Mouse (Mus musculus): ENCODE data around the gene Gm20388. TPM values are rescaled to one million over a fixed set of nuclear protein-coding genes. Genes with fewer than 3 reads are reported as not detected.

The Gm20388 gene
- polyA plus RNA-seq, 1 experiment = 18.7 TPM

DNA sequence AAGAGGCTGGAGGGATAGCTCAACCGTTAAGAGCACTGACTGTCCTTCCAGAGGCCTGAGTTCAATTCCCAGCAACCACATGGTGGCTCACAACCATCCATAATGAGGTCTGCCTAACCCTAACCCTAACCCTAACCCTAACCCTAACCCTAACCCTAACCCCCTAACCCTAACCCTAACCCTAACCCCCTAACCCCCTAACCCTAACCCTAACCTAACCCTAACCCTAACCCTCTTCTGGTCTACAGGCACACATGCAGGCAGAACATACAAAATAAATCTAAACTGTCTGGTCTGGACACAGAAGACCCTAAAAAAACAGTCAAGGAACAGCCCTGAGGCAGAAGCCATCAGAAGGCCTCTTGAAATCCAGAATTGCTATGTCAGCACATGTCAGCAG, 4050.7 kb downstream of the Gm20388 start:
- DNase-seq = no peak
- WGBS = 70% methylated on average over 1 of the region's 1 CpGs
- Histone ChIP-seq H3K27ac (ENCODE audit: insufficient read depth, low read length) (no peak overlapping the region), H3K27me3 (ENCODE audit: control insufficient read depth, insufficient read depth, low read length) (no peaks in the 10 kb centered on the region), H3K4me1 (ENCODE audit: control insufficient read depth, insufficient read depth, low read length) (no peaks in the 10 kb centered on the region), H3K4me3 (replicated peaks; ENCODE audit: insufficient read depth, low read depth, low read length) (no peak overlapping the region)
- TF ChIP-seq CTCF (IDR thresholded peaks at IDR 0.05; ENCODE audit: borderline replicate concordance, insufficient read depth, low read depth, low read length) = no peak
- no peak for TF ChIP-seq POLR2A (IDR thresholded peaks at IDR 0.05; ENCODE audit: borderline replicate concordance, insufficient read depth, low read length)

- WGBS = 58% methylated on average over 2 of the region's 2 CpGs
- TF ChIP-seq POLR2A (IDR thresholded peaks at IDR 0.05; ENCODE audit: borderline replicate concordance, insufficient read depth, low read length) (no peak), CTCF (IDR thresholded peaks at IDR 0.05; ENCODE audit: borderline replicate concordance, insufficient read depth, low read depth, low read length) (no peak)
- H3K4me3 ChIP-seq (replicated peaks; ENCODE audit: insufficient read depth, low read depth, low read length) = no peak overlapping the region
- no peaks in the 10 kb centered on the region for H3K27me3 ChIP-seq (ENCODE audit: control insufficient read depth, insufficient read depth, low read length)
- DNase-seq = no peak
- no peak overlapping the region for H3K27ac ChIP-seq (ENCODE audit: insufficient read depth, low read length)
- no peaks in the 10 kb centered on the region for H3K4me1 ChIP-seq (ENCODE audit: control insufficient read depth, insufficient read depth, low read length)
These were observed 4056.3 kb downstream of the Gm20388 start for GRCm38 (mm10) chr8:123966896-123967295.

DNA sequence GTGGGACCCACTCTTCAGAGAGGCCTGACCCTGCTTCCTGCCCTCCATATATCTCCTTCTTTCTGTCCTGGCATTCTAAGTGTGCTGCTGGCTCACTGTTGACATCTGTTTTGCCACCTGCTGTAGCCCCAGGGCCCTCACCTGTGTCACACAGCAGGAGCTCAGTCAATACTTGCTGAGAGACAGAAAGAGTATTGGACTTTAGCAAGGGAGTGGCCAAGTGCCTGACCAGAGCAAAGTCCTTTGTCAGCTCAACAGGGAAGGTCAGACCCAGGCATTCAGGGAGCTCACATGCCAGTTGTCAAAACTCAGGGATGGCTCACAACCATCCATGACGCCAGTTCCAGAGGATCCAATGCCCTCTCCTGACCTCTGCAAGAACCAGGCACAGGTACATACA, 4062.9 kb downstream of the Gm20388 start:
- H3K27ac ChIP-seq (ENCODE audit: insufficient read depth, low read length) = no peak overlapping the region
- 97% methylated on average over 1 of the region's 1 CpGs for WGBS

DNA sequence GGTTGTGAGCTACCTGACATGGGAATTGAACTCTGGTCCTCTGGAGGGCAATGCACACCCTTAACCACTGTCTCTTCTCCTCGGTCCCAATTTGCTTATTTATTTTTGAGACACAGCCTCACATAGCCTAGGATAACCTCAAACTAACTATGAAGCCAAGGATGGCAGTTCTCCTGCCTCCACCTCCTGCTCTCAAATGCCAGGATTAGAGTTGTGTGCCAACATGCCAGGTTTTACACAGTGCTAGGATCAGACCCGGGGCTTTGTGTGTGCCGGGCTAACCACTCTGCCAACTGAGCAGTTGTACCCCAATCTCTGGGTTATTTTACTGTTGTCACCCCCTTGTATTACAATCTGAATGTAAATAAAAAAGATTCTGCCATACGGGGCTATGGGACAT, 4066.9 kb downstream of the Gm20388 start:
- DNase-seq = peak in 1 of 2 experiments; percentile 26
- Histone ChIP-seq H3K27ac (ENCODE audit: insufficient read depth, low read length) (no peak overlapping the region), H3K4me3 (replicated peaks; ENCODE audit: insufficient read depth, low read depth, low read length) (no peak overlapping the region), H3K27me3 (ENCODE audit: control insufficient read depth, insufficient read depth, low read length) (no peaks in the 10 kb centered on the region), H3K4me1 (ENCODE audit: control insufficient read depth, insufficient read depth, low read length) (peaks cover 25% of the 10 kb centered on the region)
- WGBS = 28% methylated on average over 4 of the region's 4 CpGs
- TF ChIP-seq POLR2A (IDR thresholded peaks at IDR 0.05; ENCODE audit: borderline replicate concordance, insufficient read depth, low read length) (no peak), CTCF (IDR thresholded peaks at IDR 0.05; ENCODE audit: borderline replicate concordance, insufficient read depth, low read depth, low read length) (no peak)

More for the DNA sequence above, 4062.9 kb downstream of the Gm20388 start:
- Histone ChIP-seq H3K4me1 (ENCODE audit: control insufficient read depth, insufficient read depth, low read length) (peaks cover 12% of the 10 kb centered on the region), H3K4me3 (replicated peaks; ENCODE audit: insufficient read depth, low read depth, low read length) (no peak overlapping the region), H3K27me3 (ENCODE audit: control insufficient read depth, insufficient read depth, low read length) (no peaks in the 10 kb centered on the region)
- no peak for DNase-seq
- TF ChIP-seq CTCF (IDR thresholded peaks at IDR 0.05; ENCODE audit: borderline replicate concordance, insufficient read depth, low read depth, low read length) = no peak
- TF ChIP-seq POLR2A (IDR thresholded peaks at IDR 0.05; ENCODE audit: borderline replicate concordance, insufficient read depth, low read length) = no peak

DNA sequence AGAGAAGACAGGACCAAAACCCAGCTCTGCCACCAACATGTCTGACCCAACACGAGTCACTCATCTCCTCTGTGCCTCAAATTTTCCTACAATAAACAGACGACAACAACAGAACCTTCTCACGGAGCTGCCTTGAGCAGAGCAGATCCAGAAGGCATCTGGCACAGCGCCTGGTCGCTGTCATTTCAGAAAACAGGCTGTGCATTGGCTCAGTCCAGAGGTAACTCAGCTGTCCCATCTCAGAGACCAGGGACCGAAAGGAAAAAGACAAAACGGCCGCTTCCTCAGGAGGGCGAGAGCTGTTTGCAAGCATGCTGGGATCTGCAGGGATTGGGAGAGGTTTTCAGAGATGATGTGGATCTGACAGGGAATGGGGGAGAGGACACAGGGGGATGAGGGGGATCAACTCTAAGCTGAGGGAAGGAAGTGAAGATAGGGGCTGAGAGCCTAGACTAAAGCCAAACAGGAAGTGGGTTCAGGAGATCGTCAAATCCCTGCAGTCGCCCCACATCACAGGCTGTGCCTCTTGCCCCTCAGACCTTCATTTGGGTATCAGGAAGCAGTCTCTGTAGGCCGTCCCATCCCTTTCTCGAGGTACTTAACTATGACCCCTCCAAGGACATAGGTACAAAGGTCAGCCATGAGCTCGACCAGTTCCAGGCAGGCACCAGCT, 4067.7 kb downstream of the Gm20388 start:
- no peak for TF ChIP-seq CTCF (IDR thresholded peaks at IDR 0.05; ENCODE audit: borderline replicate concordance, insufficient read depth, low read depth, low read length)
- no peak for TF ChIP-seq POLR2A (IDR thresholded peaks at IDR 0.05; ENCODE audit: borderline replicate concordance, insufficient read depth, low read length)
- WGBS = 43% methylated on average over 14 of the region's 14 CpGs
- peak; percentile 39 to 46 for DNase-seq

GRCm38 (mm10) chr8:123978926-123979325, 4068.3 kb downstream of the Gm20388 start:
- H3K4me1 ChIP-seq (ENCODE audit: control insufficient read depth, insufficient read depth, low read length) = peaks cover 21% of the 10 kb centered on the region
- WGBS = 82% methylated on average over 8 of the region's 8 CpGs
- no peak for DNase-seq
- no peaks in the 10 kb centered on the region for H3K27me3 ChIP-seq (ENCODE audit: control insufficient read depth, insufficient read depth, low read length)
- TF ChIP-seq CTCF (IDR thresholded peaks at IDR 0.05; ENCODE audit: borderline replicate concordance, insufficient read depth, low read depth, low read length) = no peak
- TF ChIP-seq POLR2A (IDR thresholded peaks at IDR 0.05; ENCODE audit: borderline replicate concordance, insufficient read depth, low read length) = no peak
- H3K4me3 ChIP-seq (replicated peaks; ENCODE audit: insufficient read depth, low read depth, low read length) = no peak overlapping the region
- peak overlapping the region; percentile 39; the same call in 1 of the 2 replicates for H3K27ac ChIP-seq (ENCODE audit: insufficient read depth, low read length)

More for the DNA sequence above, 4067.7 kb downstream of the Gm20388 start:
- Histone ChIP-seq H3K4me1 (ENCODE audit: control insufficient read depth, insufficient read depth, low read length) (peaks cover 24% of the 10 kb centered on the region), H3K4me3 (replicated peaks; ENCODE audit: insufficient read depth, low read depth, low read length) (no peak overlapping the region), H3K27ac (ENCODE audit: insufficient read depth, low read length) (peak overlapping the region; percentile 39; the same call in 1 of the 2 replicates), H3K27me3 (ENCODE audit: control insufficient read depth, insufficient read depth, low read length) (no peaks in the 10 kb centered on the region)

DNA sequence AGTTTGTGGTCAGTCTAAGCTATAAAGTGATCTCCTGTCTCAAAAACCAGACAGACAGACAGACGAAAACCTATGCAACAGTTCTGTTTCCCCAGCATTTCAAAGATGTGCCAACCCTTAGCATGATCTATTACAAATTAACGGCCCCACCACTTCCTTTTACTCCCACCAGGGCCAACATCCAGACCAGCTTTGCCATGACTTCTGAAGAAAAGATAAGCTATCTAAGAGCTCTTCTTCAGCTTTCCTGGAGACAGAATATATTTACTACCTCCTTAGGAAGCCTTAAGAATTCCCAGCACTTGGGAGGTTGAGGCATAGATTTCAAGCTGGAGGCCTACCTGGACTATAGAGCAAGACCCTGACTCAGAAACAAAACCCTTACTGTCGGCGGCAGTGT, 4069.6 kb downstream of the Gm20388 start:
- no peak for DNase-seq
- Histone ChIP-seq H3K27ac (ENCODE audit: insufficient read depth, low read length) (no peak overlapping the region), H3K4me3 (replicated peaks; ENCODE audit: insufficient read depth, low read depth, low read length) (no peak overlapping the region), H3K27me3 (ENCODE audit: control insufficient read depth, insufficient read depth, low read length) (no peaks in the 10 kb centered on the region), H3K4me1 (ENCODE audit: control insufficient read depth, insufficient read depth, low read length) (peaks cover 21% of the 10 kb centered on the region)
- WGBS = 72% methylated on average over 4 of the region's 4 CpGs
- TF ChIP-seq CTCF (IDR thresholded peaks at IDR 0.05; ENCODE audit: borderline replicate concordance, insufficient read depth, low read depth, low read length) (no peak), POLR2A (IDR thresholded peaks at IDR 0.05; ENCODE audit: borderline replicate concordance, insufficient read depth, low read length) (no peak)

GRCm38 (mm10) chr8:123981674-123982073, 4071.0 kb downstream of the Gm20388 start:
- WGBS = 15% methylated on average over 4 of the region's 4 CpGs
- peak; percentile 25 to 26 for DNase-seq
- Histone ChIP-seq H3K4me1 (ENCODE audit: control insufficient read depth, insufficient read depth, low read length) (peaks cover 21% of the 10 kb centered on the region), H3K4me3 (replicated peaks; ENCODE audit: insufficient read depth, low read depth, low read length) (peak overlapping the region; percentile 31), H3K27ac (ENCODE audit: insufficient read depth, low read length) (no peak overlapping the region), H3K27me3 (ENCODE audit: control insufficient read depth, insufficient read depth, low read length) (no peaks in the 10 kb centered on the region)
- TF ChIP-seq POLR2A (IDR thresholded peaks at IDR 0.05; ENCODE audit: borderline replicate concordance, insufficient read depth, low read length) (no peak), CTCF (IDR thresholded peaks at IDR 0.05; ENCODE audit: borderline replicate concordance, insufficient read depth, low read depth, low read length) (no peak)
